Mouse (Mus musculus) CD4-positive helper T cell, adult 2 months (primary cell): ENCODE data around the gene Dmap1.

Experiments
- DNase-seq: peaks from one replicate; pipeline ENCODE4 v3.0.0-alpha.2; 2012; ENCODE audit warnings: low read depth, missing footprints, low spot score

The Dmap1 gene

GRCm38 (mm10) chr4:117656961-117657360 lies 25.1 kb downstream of the Dmap1 start:
- no peak for DNase-seq

GRCm38 (mm10) chr4:117655500-117655863 lies 26.6 kb downstream of the Dmap1 start:
- DNase-seq = no peak

GRCm38 (mm10) chr4:117654703-117655499 lies 27.2 kb downstream of the Dmap1 start:
- no peak for DNase-seq

- DNase-seq = no peak
Observed at GRCm38 (mm10) chr4:117654016-117654702, 27.9 kb downstream of the Dmap1 start.

DNA sequence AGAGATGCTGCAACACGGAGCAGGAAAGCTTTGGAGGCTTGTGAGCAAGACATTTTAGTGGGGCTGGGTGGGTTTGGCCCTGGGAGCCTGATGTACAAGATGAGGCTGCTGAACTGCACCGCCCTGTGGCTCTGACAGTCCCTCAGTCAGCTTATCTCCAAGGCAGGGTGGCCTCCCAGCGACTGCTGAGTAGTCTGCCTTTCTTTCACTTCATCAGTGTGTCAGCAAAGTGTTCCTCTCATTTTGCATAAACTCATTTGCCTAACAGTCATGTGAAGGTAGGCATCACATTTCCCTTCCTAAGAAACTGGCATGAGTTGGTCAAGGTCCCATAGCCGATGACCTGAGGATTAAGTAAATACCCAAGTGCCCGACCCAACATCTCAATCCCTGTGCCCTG lies 29.3 kb downstream of the Dmap1 start:
- no peak for DNase-seq

DNA sequence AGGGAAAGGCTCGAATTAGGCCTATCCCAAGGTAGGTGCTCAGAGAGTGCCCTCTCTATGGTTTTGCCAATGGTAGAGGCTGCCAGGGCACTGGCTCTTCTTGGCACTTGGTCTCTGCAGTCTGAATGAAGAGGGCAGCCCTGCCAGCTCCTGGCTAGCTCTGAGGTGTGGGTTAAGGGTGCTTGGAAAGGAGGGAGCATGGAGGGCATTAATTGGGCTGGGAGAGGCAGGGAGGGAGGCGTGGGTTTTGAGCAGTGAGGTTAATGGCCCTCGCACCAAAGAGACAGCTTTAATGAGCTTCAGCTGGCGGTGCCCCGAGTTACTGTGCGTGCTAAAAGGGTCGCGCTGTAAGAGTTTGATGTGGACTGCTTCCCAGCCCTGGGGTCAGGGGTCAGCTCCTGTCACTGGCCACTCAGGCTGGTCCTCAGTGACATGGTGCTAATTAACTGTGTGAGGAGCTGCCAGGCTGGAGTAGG lies 30.4 kb downstream of the Dmap1 start:
- no peak for DNase-seq

- no peak for DNase-seq
Observed at GRCm38 (mm10) chr4:117646926-117647755, 34.9 kb downstream of the Dmap1 start.

DNA sequence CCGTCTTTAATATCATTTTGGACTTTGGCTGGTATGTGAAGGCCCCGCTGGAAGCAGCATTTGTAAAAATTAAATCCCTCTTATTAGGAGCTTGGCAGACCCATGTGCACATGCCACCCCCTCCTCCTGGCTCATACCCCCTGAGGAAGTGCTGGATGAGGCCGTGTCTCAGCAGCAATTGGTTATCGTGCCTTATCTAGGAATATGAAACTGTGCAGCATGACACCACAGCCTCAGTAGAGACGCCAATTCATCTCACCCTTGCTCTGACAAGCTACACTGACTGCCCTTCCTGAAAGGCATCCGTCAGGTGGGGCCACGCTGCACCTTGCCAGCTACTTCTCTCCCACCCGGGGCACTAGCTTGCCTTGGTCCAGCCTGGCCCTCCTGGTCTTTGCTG lies 35.6 kb downstream of the Dmap1 start:
- no peak for DNase-seq

- DNase-seq = no peak
Observed at GRCm38 (mm10) chr4:117645859-117646258, 36.2 kb downstream of the Dmap1 start.

GRCm38 (mm10) chr4:117645031-117645435 lies 37.0 kb downstream of the Dmap1 start:
- DNase-seq = no peak

DNA sequence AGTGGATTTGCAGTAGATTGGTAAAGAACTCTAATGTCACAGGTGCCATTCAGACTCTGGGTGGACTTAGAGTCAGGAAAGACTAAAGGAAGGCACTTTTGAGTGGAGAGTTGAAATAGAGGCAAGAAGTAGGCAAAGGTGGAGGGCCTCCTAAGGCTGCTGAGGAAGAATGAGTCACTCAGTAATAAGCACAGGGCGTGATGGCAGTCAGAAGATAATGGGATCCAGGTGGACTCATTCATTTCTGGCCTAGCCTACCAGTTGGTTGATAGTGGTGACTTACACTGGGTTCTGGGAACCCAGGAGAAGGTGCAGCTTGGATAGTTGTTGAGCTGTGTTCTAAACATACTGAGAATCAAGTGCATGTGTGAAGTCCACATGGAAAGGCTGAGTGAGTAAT lies 40.3 kb downstream of the Dmap1 start:
- DNase-seq = no peak

- no peak for DNase-seq
Observed at GRCm38 (mm10) chr4:117640925-117641703, 41.0 kb downstream of the Dmap1 start.

DNA sequence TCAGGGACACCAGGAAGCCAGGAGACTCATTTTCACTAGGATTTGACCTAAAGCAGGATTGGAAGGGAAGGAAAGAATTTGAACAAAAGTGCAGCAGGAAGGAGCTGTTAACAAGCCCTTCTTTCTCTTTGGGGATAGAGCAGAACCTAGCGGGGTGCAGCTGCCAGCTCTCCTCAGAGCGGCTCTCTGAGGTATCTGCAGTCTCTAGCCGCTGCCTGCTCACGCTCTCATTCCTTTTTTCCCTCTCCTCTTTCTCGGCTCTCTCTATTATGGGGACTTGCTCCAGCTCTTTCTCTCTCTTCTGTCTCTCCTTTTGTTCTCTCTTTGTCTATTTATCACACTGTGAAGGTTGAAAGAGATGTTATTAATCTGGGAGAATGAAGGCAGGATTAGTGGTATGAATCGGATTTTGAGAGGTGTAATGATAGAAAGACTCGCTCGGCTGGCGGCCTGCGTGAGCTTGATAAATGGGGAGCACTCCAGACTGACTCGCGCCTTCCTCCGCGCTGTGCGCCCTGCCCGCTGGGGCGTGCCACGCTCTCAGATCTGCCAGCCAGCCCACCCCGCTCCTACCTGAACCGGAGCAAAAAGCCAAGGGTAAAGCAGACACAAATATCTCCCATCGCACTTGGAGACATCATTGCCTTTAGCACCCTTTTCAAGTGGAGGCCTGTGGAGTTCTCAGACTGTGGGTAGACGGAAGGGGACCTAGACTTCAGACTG lies 45.0 kb downstream of the Dmap1 start:
- no peak for DNase-seq

GRCm38 (mm10) chr4:117636152-117636551 lies 45.9 kb downstream of the Dmap1 start:
- DNase-seq = no peak

GRCm38 (mm10) chr4:117634642-117635041 lies 47.4 kb downstream of the Dmap1 start:
- DNase-seq = no peak

- DNase-seq = no peak
Observed at GRCm38 (mm10) chr4:117633527-117633926, 48.5 kb downstream of the Dmap1 start.

DNA sequence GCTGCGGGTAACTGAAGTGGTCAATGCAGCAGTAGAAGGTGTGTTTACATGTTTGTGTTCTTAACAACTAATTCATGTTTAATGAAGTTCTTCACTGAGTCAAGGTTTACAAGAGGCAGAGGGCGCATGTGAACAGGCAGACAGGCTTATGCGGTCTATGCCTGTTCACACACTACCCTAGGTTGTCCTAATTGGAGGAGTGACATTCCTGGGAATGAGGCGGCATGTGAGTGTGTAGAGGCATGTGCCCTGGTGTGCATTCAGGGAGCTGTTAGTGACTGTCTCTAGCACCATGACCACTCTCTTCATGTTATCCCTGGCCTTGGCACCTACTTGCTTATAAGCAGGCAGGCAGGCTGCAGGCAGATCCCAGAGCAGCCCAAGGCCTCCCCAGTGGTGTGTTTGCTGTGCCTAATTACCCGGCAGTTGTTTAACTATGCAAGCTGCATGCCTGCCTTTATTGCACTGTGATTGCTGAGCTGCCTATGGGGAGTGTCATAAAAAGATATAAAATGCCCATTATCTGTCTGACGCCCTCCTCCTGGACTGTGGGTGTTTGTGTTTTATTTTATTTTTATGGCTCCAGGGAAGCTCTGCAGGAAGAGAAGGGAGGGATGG lies 51.9 kb downstream of the Dmap1 start:
- no peak for DNase-seq

DNA sequence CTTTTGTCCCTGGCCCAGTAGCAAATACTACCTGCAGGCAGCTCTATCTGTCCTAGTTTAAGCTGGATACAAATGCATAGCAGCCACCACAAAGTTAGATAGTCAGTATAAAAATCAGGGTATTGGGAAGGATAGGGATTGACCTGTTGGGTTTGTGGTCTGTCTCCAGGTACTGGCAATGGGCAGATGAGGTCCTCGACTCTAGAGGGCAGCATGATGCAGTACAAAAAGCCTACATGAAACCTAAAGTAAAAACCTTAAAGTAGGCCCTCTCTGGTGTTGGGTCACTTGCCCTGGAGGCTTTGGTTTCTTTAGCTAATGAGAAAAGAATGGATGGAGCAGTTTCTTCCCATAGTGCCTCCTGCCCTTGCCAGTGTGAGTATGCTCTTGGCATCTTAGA lies 53.6 kb downstream of the Dmap1 start:
- no peak for DNase-seq
